Comparison of ENCODE assay signal across 9 mouse cellular contexts in genomic region chr3:79809180-79809567, GRCm38 (mm10). TPM values are rescaled to one million over a fixed set of nuclear protein-coding genes. Genes with fewer than 3 reads are reported as not detected.
DNase-seq lines count a peak whose midpoint lies in the region; ATAC-seq and TF ChIP-seq lines count a peak whose summit lies in the region.
"Had no signal": no experiment of that assay in that cellular context is flagged by ENCODE, and none has a peak within 500 bp of the region (broad histone marks: within the 10 kb centered on the region; RNA-seq: fewer than 3 reads in every experiment).

No protein-coding gene starts in this region.

- TF ChIP-seq POLR2A in CH12.LX (IDR thresholded peaks at IDR 0.05; ENCODE audit: low read depth, low read length) = no peak

- peak; percentile 95 for TF ChIP-seq RAD21 in CH12.LX (IDR thresholded peaks at IDR 0.05; ENCODE audit: low read depth, low read length)

- DNase-seq in CH12.LX (ENCODE audit: extremely low read depth) (peak; percentile 73), WW6 (ENCODE audit: low read depth, low spot score) (peak; percentile 39)
- peak; percentile 84 for DNase-seq in embryo, embryonic 11 days
- peak; percentile 49 to 74 for DNase-seq in heart, postnatal 14 days
- DNase-seq in kidney, postnatal 14 days = peak; percentile 56
- DNase-seq in liver, embryonic 11.5 days (ENCODE audit: low spot score) = peak; percentile 49
- peak; percentile 79 for DNase-seq in neural tube, embryonic 10.5 days (ENCODE audit: extremely low spot score, low spot score)
- peak; percentile 69 for DNase-seq in thymus, postnatal 4 days

- H3K9ac ChIP-seq in CH12.LX (ENCODE audit: insufficient read depth, low read depth) = peak overlapping the region; percentile 35; the same call in 1 of the 2 replicates
- no peak overlapping the region for H3K9ac ChIP-seq in liver, embryonic 11.5 days (ENCODE audit: low read depth, low read length)
- H3K9ac ChIP-seq: heart, embryonic 15.5 days had no signal

- H3K36me3 ChIP-seq in CH12.LX (replicated peaks in 1 of 2; ENCODE audit: control insufficient read depth in 1 of 2, insufficient read depth in 1 of 2, low read length in 1 of 2) = no peaks in the 10 kb centered on the region
- H3K36me3 ChIP-seq in liver, embryonic 11.5 days (ENCODE audit: control insufficient read depth, insufficient read depth, low read length) = no peaks in the 10 kb centered on the region
- H3K36me3 ChIP-seq: heart, embryonic 15.5 days had no signal

- H3K9me3 ChIP-seq in CH12.LX (replicated peaks; ENCODE audit: low read length) = no peaks in the 10 kb centered on the region
- no peaks in the 10 kb centered on the region for H3K9me3 ChIP-seq in liver, embryonic 11.5 days (ENCODE audit: control insufficient read depth, low read length)
- H3K9me3 ChIP-seq: heart, embryonic 15.5 days had no signal

- in situ Hi-C loops in CH12.LX (cut with MboI; ENCODE audit: low pct_ligation_motif_present, low pct_unique_long_range_greater_than_20kb, low sequenced_read_pairs) = no loop called here

- 9% methylated on average over 4 of the region's 4 CpGs for WGBS in liver, embryonic 11.5 days

- intact Hi-C loops in heart, postnatal 14 days (cut with DNase I) = loop anchor here (1.0 to 2.0 kb wide), 2 partner anchors 136 to 144 kb away; no protein-coding TSS in a partner anchor

- no peak overlapping the region for H3K27ac ChIP-seq in CH12.LX (ENCODE audit: insufficient read depth, low read depth)
- H3K27ac ChIP-seq in liver, embryonic 11.5 days (ENCODE audit: low read depth, low read length) = no peak overlapping the region
- H3K27ac ChIP-seq: heart, embryonic 15.5 days had no signal

- dilution Hi-C loops in CH12.LX (cut with MboI; ENCODE audit: extremely low pct_ligation_motif_present, extremely low pct_unique_long_range_greater_than_20kb, low sequenced_read_pairs) = no loop called here

- H3K79me2 ChIP-seq in CH12.LX (replicated peaks; ENCODE audit: control insufficient read depth, extremely low read depth, insufficient read depth, poor library complexity, severe bottlenecking) = no peaks in the 10 kb centered on the region

- H3K27me3 ChIP-seq in CH12.LX (replicated peaks) = no peaks in the 10 kb centered on the region
- H3K27me3 ChIP-seq in liver, embryonic 11.5 days (replicated peaks; ENCODE audit: control insufficient read depth, insufficient read depth, low read length) = no peaks in the 10 kb centered on the region
- H3K27me3 ChIP-seq: heart, embryonic 15.5 days had no signal

- ATAC-seq in liver, embryonic 11.5 days (replicated peaks; ENCODE audit: low FRiP score) = 0 out of 2 replicates have a peak, but pooled peaks have one; percentile 34

- peak; percentile 84 to 94 for TF ChIP-seq CTCF in CH12.LX (conservative IDR thresholded peaks at IDR 0.05 in 1 of 2, IDR thresholded peaks at IDR 0.05 in 1 of 2; ENCODE audit: low read depth in 2 of 2, low read length in 2 of 2)

- peaks cover 2 to 8% of the 10 kb centered on the region in 2 experiments; a peak in 2 of 4 replicates for H3K4me1 ChIP-seq in CH12.LX (ENCODE audit: control insufficient read depth in 1 of 2, insufficient read depth in 2 of 2)
- 0 out of 2 replicates have a peak, but pooled peaks cover 2% of the 10 kb centered on the region for H3K4me1 ChIP-seq in liver, embryonic 11.5 days (replicated peaks; ENCODE audit: control insufficient read depth, insufficient read depth, low read length)
- H3K4me1 ChIP-seq: heart, embryonic 15.5 days had no signal

- no peak overlapping the region for H3K4me3 ChIP-seq in CH12.LX (replicated peaks in 1 of 3; ENCODE audit: low read depth in 2 of 3, low read length in 2 of 3, poor library complexity in 1 of 3)
- H3K4me3 ChIP-seq in liver, embryonic 11.5 days (ENCODE audit: low read depth, low read length) = no peak overlapping the region
- H3K4me3 ChIP-seq: heart, embryonic 15.5 days had no signal

- H3K4me2 ChIP-seq in CH12.LX (ENCODE audit: insufficient read depth, low read depth, poor library complexity, severe bottlenecking) = peak overlapping the region; percentile 55
- H3K4me2 ChIP-seq in liver, embryonic 11.5 days = no peak overlapping the region
- H3K4me2 ChIP-seq: heart, embryonic 15.5 days had no signal

- TF ChIP-seq EP300 in CH12.LX (IDR thresholded peaks at IDR 0.05; ENCODE audit: low read length) = no peak

TF ChIP-seq in CH12.LX, 34 proteins besides CTCF, POLR2A, EP300 and RAD21:
- peak; percentile 92 for TF ChIP-seq SMC3 (IDR thresholded peaks at IDR 0.05; ENCODE audit: low read depth, low read length)
- peak; percentile 49 for TF ChIP-seq ZC3H11A (IDR thresholded peaks at IDR 0.05; ENCODE audit: low read depth, low read length)
- TF ChIP-seq NRF1 (IDR thresholded peaks at IDR 0.05; ENCODE audit: low read depth, low read length) = no peak
- no peak for TF ChIP-seq RCOR1 (conservative IDR thresholded peaks at IDR 0.05; ENCODE audit: low read depth, low read length)
- no peak for TF ChIP-seq MXI1 (IDR thresholded peaks at IDR 0.05; ENCODE audit: low read depth, low read length)
- TF ChIP-seq POLR2AphosphoS2 (IDR thresholded peaks at IDR 0.05; ENCODE audit: low read depth, low read length) = no peak
- no peak for TF ChIP-seq MAFK (IDR thresholded peaks at IDR 0.05; ENCODE audit: insufficient replicate concordance, low read length)
- no peak for TF ChIP-seq MAZ (IDR thresholded peaks at IDR 0.05; ENCODE audit: low read depth, low read length)

RNA-seq across cellular contexts. Expression of gene Tmem144, which starts 43.4 kb away (rescaled TPM):
- 0.55 and 0.59 TPM in 2 replicates for total RNA-seq in CH12.LX (2012; rRNA removed)
- 1.00 and 2.0 TPM in 2 replicates for total RNA-seq in CH12.LX (2014; rRNA removed)
- 1.3 and 1.6 TPM in 2 replicates for polyA plus RNA-seq in CH12.LX (2012; ENCODE audit: insufficient read length, low read depth)
- 1 to 10 TPM; 6.3 to 7.9 TPM for total RNA-seq in heart, postnatal 14 days (2021)
- polyA plus RNA-seq in liver, embryonic 11.5 days (2014; fragmentation: Nextera tagmentation; extraction: Ambion mirVana) = 3.3 and 4.9 TPM in 2 replicates
